Mouse (Mus musculus): ENCODE data around the gene Tcf12.

Gene Tcf12

GRCm38 (mm10) chr9:72088893-72089611, 22.6 kb downstream of the Tcf12 start:
- no peak for DNase-seq (ENCODE audit: low spot score in 2 of 2)

- no peak for DNase-seq (ENCODE audit: low spot score in 2 of 2)
Measured at GRCm38 (mm10) chr9:72085017-72085416, 26.7 kb downstream of the Tcf12 start.

GRCm38 (mm10) chr9:72084131-72084530, 27.5 kb downstream of the Tcf12 start:
- peak; percentile 38 to 66 for DNase-seq (ENCODE audit: low spot score in 2 of 2)

- no peak for DNase-seq (ENCODE audit: low spot score in 2 of 2)
Measured at GRCm38 (mm10) chr9:72076158-72076557, 35.5 kb downstream of the Tcf12 start.

- DNase-seq (ENCODE audit: low spot score in 2 of 2) = no peak
Measured at GRCm38 (mm10) chr9:72066151-72066550, 45.5 kb downstream of the Tcf12 start.

- no peak for DNase-seq (ENCODE audit: low spot score in 2 of 2)
Measured at GRCm38 (mm10) chr9:72053144-72053543, 58.5 kb downstream of the Tcf12 start.

- DNase-seq (ENCODE audit: low spot score in 2 of 2) = no peak
Measured at GRCm38 (mm10) chr9:72040156-72040555, 71.5 kb downstream of the Tcf12 start.

GRCm38 (mm10) chr9:72039369-72039768, 72.3 kb downstream of the Tcf12 start:
- DNase-seq (ENCODE audit: low spot score in 2 of 2) = no peak

GRCm38 (mm10) chr9:72037059-72037516, 74.6 kb downstream of the Tcf12 start:
- no peak for DNase-seq (ENCODE audit: low spot score in 2 of 2)

GRCm38 (mm10) chr9:72036257-72036656, 75.4 kb downstream of the Tcf12 start:
- DNase-seq (ENCODE audit: low spot score in 2 of 2) = no peak

GRCm38 (mm10) chr9:72033271-72033670, 78.4 kb downstream of the Tcf12 start:
- no peak for DNase-seq (ENCODE audit: low spot score in 2 of 2)

- DNase-seq (ENCODE audit: low spot score in 2 of 2) = no peak
Measured at GRCm38 (mm10) chr9:72030274-72030673, 81.4 kb downstream of the Tcf12 start.

- no peak for DNase-seq (ENCODE audit: low spot score in 2 of 2)
Measured at GRCm38 (mm10) chr9:72029601-72030000, 82.1 kb downstream of the Tcf12 start.

- no peak for DNase-seq (ENCODE audit: low spot score in 2 of 2)
Measured at GRCm38 (mm10) chr9:72023274-72023673, 88.4 kb downstream of the Tcf12 start.

- DNase-seq (ENCODE audit: low spot score in 2 of 2) = peak in 1 of 2 experiments; percentile 28
Measured at GRCm38 (mm10) chr9:72021512-72021911, 90.2 kb downstream of the Tcf12 start.

- DNase-seq (ENCODE audit: low spot score in 2 of 2) = no peak
Measured at GRCm38 (mm10) chr9:72016021-72016420, 95.7 kb downstream of the Tcf12 start.

GRCm38 (mm10) chr9:72014585-72015381, 96.9 kb downstream of the Tcf12 start:
- DNase-seq (ENCODE audit: low spot score in 2 of 2) = no peak

GRCm38 (mm10) chr9:72013541-72013940, 98.1 kb downstream of the Tcf12 start:
- DNase-seq (ENCODE audit: low spot score in 2 of 2) = no peak

- no peak for DNase-seq (ENCODE audit: low spot score in 2 of 2)
Measured at GRCm38 (mm10) chr9:72008634-72009033, 103.0 kb downstream of the Tcf12 start.

GRCm38 (mm10) chr9:71991147-71991546, 120.5 kb downstream of the Tcf12 start:
- DNase-seq (ENCODE audit: low spot score in 2 of 2) = no peak

GRCm38 (mm10) chr9:71990376-71990775, 121.3 kb downstream of the Tcf12 start:
- DNase-seq (ENCODE audit: low spot score in 2 of 2) = no peak

- no peak for DNase-seq (ENCODE audit: low spot score in 2 of 2)
Measured at GRCm38 (mm10) chr9:71989663-71990062, 122.0 kb downstream of the Tcf12 start.

GRCm38 (mm10) chr9:71986716-71987115, 125.0 kb downstream of the Tcf12 start:
- no peak for DNase-seq (ENCODE audit: low spot score in 2 of 2)

All from right cerebral cortex, postnatal 10 days (tissue).